Mouse (Mus musculus) activated CD4-positive, CD25-positive, alpha-beta regulatory T cell, adult 9 weeks (primary cell): ENCODE measurements around the gene Gm8094. TPM values are rescaled to one million over a fixed set of nuclear protein-coding genes. Genes with fewer than 3 reads are reported as not detected.

Experiments
- polyA plus RNA-seq: library from polyadenylated mRNA; unstranded; fragments of 100-300 nt; shearing (Covaris generic); gene quantifications from one replicate; pipeline ENCODE4 v1.2.1, GENCODE M21; 2017

Gm8094 gene
- polyA plus RNA-seq, result not detected

DNA sequence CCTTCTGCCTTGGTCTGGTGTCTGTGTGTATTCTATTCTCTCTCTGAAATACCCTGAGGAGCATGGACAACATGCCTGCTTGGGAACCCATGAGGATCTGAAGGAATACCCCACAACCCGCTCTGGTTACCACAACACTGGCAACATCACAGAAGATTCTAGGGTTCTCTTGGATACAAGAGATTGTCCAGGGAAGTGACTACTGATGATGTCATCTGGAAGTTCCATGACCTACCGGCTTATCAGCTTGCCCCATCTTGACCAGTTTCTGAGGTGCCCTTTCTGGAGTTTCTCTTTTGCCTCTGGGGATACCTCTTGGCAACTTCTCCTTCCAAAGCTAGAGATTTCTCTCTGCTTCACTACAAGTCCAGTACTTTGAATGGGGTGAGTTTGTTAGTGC lies at the start of gene Gm8094:
TSS of gene Gm8094 (minus strand) at position 101 of the 400 bp plus-strand sequence.

DNA sequence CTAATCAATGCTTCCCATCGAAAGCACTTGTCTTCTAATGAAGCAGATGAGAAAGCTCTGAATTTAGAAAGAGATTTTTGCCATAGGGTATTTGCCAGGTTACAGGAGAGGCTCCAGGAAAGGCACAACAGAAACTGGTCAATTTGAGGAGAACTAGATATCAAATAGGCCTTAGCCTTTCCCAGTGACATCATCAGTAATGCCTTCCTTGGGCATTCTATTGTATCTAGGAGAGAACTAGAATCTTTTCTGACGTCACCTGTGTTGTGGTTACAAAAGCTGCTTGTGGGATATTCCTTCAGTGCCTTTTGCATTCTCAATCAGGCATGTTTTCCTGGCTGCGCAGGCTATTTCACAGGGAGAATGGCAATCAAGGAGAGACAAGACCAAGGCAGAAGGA lies 23.9 kb upstream of the Gm8094 start, which contains the start of gene Gm8104:
TSS of gene Gm8104 (plus strand) at position 301 of the 400 bp plus-strand sequence.

Other genes with a start within 250 kb of the Gm8094 start
- gene Gm21977, start 223.2 kb downstream of the Gm8094 start, polyA plus RNA-seq, result not detected
- not detected for gene Gm8082, start 83.0 kb downstream of the Gm8094 start, polyA plus RNA-seq
- gene Gm10376, start 61.0 kb downstream of the Gm8094 start, polyA plus RNA-seq, result not detected
- gene Gm8104, start 24.0 kb upstream of the Gm8094 start, polyA plus RNA-seq, result not detected
- gene Gm7233, start 103.2 kb upstream of the Gm8094 start, polyA plus RNA-seq, result not detected
- gene Gm8122, start 158.7 kb upstream of the Gm8094 start, polyA plus RNA-seq, result not detected
- not detected for gene Gm8126, start 182.0 kb upstream of the Gm8094 start, polyA plus RNA-seq
- not detected for gene Gm9732, start 198.4 kb upstream of the Gm8094 start, polyA plus RNA-seq
- not detected for gene Gm8127, start 217.2 kb upstream of the Gm8094 start, polyA plus RNA-seq